Mouse (Mus musculus) mesoderm, embryonic 11.5 days (tissue): ENCODE data around the gene Calm3.

Source experiments
- DNase-seq: peaks from one replicate; pipeline ENCODE4 v3.0.0-alpha.2; 2012; ENCODE audit warnings: low read depth, low spot score

The Calm3 gene

DNA sequence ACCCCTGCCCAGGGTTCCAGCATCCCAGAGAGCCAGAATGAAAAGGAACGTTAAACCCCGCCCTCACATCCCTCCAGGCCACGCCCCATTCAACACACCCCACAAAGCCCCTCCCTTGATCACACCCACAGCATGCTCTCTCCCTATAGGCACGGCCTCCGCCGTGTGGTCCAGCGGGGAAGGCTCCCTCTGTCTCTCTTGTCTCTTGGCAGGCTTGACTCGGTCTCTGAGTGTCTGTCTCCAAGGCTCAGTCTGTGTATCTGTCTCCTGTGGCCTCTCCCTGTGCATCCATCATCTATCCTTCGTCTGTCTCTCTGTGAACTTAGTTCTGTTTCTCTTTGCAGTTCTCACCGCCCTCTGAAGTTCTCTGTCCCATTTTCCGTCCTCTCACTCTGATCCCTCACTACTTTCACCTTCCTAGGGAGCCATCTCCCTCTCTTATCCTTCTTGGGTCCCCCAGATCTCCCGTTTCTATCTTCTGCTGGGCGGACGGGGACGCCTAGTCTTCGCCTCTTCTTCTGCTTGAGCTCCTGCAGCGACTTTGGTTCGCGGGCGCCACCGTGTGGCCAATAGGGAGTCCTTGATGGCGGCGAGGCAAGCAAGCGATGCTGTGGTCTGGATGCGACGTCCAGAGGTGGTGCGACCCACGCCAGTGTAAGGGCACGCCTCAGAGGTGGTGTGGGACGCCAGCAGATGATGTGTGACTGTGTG lies 32.1 kb downstream of the Calm3 start, which contains the start of gene Gng8:
TSS of gene Gng8 (plus strand) at position 146 of the 711 bp plus-strand sequence.
- peak; percentile 92 for DNase-seq

- peak; percentile 90 for DNase-seq
Measured at GRCm38 (mm10) chr7:16890944-16891343, 33.0 kb downstream of the Calm3 start.

GRCm38 (mm10) chr7:16890536-16890935 lies 33.4 kb downstream of the Calm3 start:
- no peak for DNase-seq

DNA sequence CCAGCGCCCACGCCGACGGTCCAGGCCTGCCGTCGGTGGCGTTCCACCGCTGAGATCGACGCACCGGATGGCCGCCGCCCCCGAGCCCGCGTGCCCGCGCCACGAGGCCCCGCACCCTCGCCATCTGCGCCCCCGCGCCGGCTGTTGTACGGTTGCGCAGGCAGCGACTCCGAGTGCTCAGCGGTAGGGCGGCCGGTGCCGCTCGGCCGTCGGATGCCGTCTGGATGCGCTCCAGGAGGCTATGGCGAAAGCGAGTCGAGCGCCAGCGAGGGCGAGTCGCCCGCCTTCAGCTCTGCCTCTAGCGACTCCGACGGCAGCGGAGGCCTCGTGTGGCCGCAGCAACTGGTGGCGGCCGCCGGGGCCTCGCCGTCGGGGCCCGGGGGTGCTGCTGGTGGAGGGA lies 38.0 kb downstream of the Calm3 start:
- no peak for DNase-seq

GRCm38 (mm10) chr7:16885271-16885776 lies 38.6 kb downstream of the Calm3 start:
- no peak for DNase-seq

DNA sequence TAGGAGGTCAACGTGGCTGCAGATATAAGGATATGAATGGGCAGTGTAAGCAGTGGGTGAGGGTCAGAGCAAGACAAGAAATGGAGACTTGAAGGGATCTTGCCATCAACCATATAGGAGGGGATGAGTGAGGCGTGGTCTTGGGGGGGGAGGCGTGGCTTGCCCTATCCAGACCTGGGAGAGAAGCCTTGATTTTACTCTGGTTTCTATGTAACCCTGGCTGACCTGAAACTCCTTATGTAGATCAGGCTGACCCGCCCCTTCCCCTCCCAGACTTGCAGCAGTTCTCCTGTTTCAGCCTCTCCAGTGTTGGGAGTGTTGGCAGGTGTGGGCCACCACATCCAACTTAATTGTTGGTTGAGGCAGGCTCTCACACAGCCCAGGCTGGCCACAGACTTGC lies 39.6 kb downstream of the Calm3 start:
- no peak for DNase-seq

GRCm38 (mm10) chr7:16883162-16883561 lies 40.8 kb downstream of the Calm3 start:
- no peak for DNase-seq

DNA sequence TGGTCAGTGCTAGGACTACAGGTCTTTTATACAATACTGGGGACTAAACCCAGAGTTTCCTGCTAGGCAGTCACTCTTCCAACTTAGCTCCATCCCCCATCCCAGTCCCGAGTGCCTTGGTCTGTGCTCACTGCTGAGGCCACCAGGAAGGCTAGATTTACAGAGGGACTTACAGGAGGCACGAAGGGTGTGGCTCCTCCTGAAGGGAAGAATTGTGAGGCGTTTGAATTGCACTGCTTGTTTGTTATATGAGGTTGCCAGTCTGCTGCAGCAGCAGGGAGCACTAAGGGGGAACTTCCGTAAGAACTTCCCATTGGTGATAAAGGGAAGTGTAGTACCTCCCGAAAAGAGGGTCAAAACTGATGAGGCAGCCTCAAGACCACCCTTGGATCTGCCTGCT lies 43.3 kb downstream of the Calm3 start:
- DNase-seq = no peak

DNA sequence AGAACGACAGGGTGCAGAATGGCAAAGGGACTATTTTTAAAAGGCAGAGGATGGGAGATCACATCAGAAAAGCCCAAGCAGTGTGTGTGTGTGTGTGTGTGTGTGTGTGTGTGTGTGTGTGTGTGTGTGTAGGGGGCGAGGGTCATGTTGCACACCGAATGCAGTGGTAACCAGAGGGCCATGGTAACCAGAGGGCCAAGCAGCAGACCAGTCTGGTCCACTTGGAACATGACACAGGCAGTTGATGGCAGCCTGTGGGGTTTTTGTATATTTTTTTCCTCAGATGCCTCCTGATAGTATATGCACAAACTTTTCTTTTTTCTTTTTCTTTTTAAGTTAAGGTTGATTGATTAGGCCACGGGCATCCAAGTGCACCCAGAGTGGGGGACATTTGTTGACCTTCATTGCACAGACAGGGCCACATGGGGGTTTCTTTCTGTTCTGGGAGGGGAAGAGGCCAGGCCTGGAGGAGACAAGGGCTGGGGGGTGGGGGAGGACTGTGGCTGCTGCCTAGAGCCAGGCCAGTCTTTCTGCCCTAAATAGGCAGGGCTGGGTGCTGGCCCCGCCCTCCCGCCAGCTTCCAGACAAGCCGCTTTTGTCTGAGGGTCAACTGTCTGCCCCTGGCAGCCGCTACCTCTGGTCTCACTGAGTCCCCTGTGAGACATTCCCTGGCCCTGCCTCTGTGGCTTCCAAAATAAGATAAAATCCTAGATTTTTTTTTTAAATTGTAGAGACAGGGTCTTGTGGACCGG lies 43.9 kb downstream of the Calm3 start:
- DNase-seq = peak; percentile 85

DNA sequence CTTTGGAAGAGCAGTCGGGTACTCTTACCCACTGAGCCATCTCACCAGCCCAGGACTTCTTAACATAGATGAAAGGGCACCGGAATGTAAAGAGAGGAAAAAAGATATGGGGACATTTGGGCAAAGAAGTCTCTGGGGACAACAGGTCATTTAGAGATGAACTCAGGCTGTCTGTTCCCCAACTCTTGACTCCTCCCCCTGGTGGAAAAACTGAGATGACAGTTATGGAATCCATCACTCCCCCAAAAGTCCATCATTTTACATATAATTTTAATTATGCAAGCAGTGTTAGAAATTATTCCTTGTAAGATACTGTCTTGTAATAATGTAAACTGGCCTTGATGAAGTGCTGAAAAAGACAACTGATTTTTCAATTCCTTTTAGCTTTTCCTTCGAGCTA lies 46.2 kb downstream of the Calm3 start:
- DNase-seq = no peak

DNA sequence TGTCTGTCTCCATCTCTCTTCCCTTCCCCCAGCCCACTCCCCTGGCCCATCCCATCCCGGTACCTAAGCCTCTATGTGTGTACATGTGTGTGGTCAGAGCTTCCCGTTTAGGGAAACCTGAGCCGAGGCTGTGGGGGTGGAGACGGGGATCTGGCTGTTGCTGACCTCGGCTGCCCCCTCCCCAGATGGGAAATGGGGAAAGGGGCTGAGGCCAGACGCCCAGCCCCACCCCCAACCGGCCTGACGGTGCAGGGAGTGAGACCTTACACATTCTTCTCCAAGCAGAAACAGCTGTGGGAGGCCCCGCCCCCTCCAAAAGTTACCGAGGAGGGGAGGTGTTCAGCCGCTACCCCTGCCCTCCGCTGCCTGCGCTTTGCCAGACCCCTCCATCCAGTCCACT lies 47.3 kb downstream of the Calm3 start:
- DNase-seq = peak; percentile 94

DNA sequence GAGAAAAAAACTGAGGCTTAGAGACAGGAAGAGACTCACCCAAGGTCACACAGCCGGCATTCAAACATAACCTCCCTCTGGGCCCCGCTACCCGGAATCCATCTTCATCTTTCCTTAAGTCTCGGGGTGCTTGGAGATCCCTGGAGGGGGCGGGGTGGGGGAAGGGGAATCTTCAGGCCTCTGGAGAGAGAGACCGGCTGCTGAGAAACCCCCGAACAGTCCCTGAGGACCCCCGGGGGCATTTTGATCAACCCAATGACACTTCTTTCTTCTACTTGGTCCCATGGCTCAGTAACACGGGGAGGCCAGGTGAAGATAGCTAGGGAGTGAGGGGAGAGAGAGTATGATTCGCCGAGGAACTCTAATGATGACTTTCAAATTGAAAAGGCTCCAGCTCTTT lies 47.9 kb downstream of the Calm3 start:
- no peak for DNase-seq

DNA sequence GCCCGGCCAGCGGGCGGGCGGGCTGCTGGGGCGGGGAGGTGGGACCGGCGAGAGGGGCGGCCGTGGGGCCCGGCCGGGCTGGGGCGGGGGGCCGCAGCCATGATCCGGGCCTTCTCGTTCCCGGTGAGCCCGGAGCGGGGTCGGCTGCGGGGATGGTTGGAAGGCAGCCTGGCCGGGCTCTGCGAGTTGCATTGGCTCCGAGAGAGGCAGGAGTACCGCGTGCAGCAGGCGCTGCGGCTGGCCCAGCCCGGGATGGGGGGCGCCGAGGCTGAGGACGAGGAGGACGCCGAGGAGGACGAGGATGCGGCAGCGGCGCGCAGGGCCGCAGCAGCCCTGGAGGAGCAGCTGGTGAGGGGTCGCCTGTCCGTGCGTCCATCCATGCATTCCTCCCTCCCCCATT lies 48.6 kb downstream of the Calm3 start:
- no peak for DNase-seq

DNA sequence AGATGAGACGGTGACA lies 48.8 kb downstream of the Calm3 start, which contains the start of gene Dact3:
TSS of gene Dact3 (plus strand) at position 8 of the 16 bp plus-strand sequence.
- DNase-seq = no peak

GRCm38 (mm10) chr7:16874756-16875309 lies 49.1 kb downstream of the Calm3 start:
- DNase-seq = peak; percentile 100

DNA sequence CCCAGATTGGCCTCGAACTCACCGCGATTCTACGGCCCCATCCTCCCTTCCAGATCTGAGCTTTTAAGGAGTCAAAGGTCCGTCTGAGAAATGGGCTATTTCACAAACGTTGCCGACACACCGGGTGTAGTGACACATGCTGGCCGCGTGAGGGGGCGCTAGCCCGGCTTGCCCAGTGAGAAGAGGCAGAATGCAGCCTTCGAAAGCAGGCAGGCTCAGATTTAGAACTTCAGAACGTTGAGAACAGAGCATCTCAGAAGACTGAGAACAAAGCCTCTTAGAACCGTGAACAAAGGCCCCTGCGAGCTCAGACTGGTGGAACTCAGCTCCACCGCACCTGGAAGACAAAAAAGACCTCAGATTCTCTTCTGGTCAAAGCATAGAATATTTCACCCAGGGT lies 49.7 kb downstream of the Calm3 start:
- peak; percentile 88 for DNase-seq

GRCm38 (mm10) chr7:16873392-16873791 lies 50.5 kb downstream of the Calm3 start:
- no peak for DNase-seq

- DNase-seq = no peak
Measured at GRCm38 (mm10) chr7:16872478-16872877, 51.4 kb downstream of the Calm3 start.

DNA sequence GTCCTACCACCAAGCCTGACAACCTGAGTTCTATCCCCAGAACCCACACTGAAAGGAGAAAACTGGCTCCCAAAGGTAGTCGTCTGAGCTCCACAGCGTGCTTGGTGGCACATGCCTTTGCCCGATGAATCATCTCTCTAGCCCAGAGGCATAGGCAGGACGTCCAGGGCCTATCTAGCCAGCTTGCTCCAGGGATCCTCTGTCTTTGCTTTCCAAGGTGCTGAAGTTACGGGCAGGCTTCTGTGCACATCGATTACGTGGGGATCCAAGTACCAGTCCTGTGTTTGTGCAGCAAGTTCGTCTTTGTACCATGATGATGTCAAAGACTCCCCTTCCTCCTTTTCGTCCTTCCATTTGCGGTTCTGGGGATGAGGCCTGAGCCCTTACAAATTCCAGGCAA lies 52.3 kb downstream of the Calm3 start:
- no peak for DNase-seq

DNA sequence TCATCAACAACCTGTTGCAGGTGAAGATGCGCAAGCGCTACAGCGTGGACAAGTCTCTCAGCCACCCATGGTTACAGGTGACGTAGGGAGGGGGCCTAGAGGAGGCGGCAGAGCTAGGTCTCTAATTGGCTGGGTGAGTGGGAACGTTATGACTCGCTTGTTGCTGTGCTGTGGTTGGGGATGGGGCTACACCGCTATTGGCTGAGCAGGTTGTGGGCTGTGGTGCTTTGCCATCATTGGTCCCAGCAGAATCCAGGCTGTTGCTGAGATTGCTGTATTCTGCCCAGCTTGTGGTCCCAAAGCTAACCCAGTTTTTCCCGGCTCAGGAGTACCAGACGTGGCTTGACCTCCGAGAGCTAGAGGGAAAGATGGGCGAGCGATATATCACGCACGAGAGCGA lies 54.4 kb downstream of the Calm3 start:
- peak; percentile 86 for DNase-seq

- DNase-seq = no peak
Measured at GRCm38 (mm10) chr7:16867488-16867887, 56.4 kb downstream of the Calm3 start.
